Mouse (Mus musculus) embryonic fibroblast, embryonic 13.5 days (primary cell): ENCODE data around the gene Tma7.

Experiments used
- CTCF ChIP-seq: IDR thresholded peaks from 2 replicates; pipeline ENCODE4 v1.5.1; 2011; ENCODE audit warnings: mild to moderate bottlenecking, control low read depth, low read length, moderate library complexity, borderline replicate concordance; ENCODE audit not compliant: insufficient read depth
- POLR2A ChIP-seq: IDR thresholded peaks from 2 replicates; pipeline ENCODE4 v1.6.1; 2011; ENCODE audit warnings: low read depth, mild to moderate bottlenecking, control low read depth, low read length, moderate library complexity

- TF ChIP-seq POLR2A (no peak), CTCF (no peak)
Observed at GRCm38 (mm10) chr9:109027521-109027920, 54.9 kb downstream of the Tma7 start.
